Mouse (Mus musculus) limb, embryonic 10.5 days (tissue): ENCODE measurements around the gene Galk1. TPM values are rescaled to one million over a fixed set of nuclear protein-coding genes. Genes with fewer than 3 reads are reported as not detected.

Source experiments
- DNase-seq: peaks from one replicate; pipeline ENCODE4 v3.0.0-alpha.2; 2017; ENCODE audit warnings: low spot score
- H3K27ac ChIP-seq: fragments of 300-500 bp; sonication (generic); 2 replicates; pipeline ENCODE4 v1.5.1; 2016; ENCODE audit warnings: mild to moderate bottlenecking
- H3K27me3 ChIP-seq: fragments of 300-500 bp; sonication (generic); 2 replicates; pipeline ENCODE4 v1.6.1; 2016; ENCODE audit warnings: low read depth, mild to moderate bottlenecking; ENCODE audit not compliant: poor library complexity, severe bottlenecking
- H3K36me3 ChIP-seq: fragments of 300-500 bp; sonication (generic); 2 replicates; pipeline ENCODE4 v1.6.1; 2016; ENCODE audit warnings: mild to moderate bottlenecking, moderate library complexity
- H3K4me1 ChIP-seq: fragments of 300-500 bp; sonication (generic); 2 replicates; pipeline ENCODE4 v1.6.1; 2016
- H3K4me3 ChIP-seq: fragments of 300-500 bp; sonication (generic); 2 replicates; pipeline ENCODE4 v1.5.1; 2016; ENCODE audit warnings: mild to moderate bottlenecking, moderate library complexity
- H3K9me3 ChIP-seq: fragments of 300-500 bp; sonication (generic); replicated peaks from 2 replicates; pipeline ENCODE4 v1.6.1; 2016; ENCODE audit warnings: mild to moderate bottlenecking
- WGBS: fragments of 180-500 bp; shearing (Covaris S2); methylation state at CpG from one replicate; pipeline ENCODE4 v1.1.7; 2016; 5-methylcytosine and 5-hydroxymethylcytosine counted together
- polyA plus RNA-seq: library from polyadenylated mRNA; unstranded; fragments of >200 nt; fragmentation: Nextera tagmentation; extraction: Ambion mirVana; gene quantifications from 2 replicates; pipeline ENCODE4 v1.2.1, GENCODE M21; 2016

Gene Galk1
- polyA plus RNA-seq, 1 experiment from 2014 or later, result 243 TPM

DNA sequence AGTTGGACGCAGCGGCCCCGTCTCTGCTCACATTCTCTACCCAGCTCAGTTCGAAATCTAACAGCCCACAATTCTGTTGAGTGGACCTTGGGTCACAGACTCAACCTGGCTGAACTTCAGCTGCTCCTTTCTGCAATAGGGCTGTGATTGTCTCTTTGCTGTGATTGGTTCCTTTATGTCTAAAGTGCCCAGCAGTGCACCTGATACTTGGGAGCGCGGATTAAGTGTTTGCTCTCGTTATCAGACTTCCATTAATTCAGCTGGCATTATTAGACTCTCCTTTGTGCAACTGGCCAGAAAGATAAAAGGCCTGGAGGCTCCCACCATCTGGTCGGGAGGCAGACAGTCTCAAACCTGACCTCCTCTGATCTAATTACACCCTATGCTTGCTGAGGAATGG is 2.3 kb upstream of the Galk1 start:
- Histone ChIP-seq H3K27me3 (no peaks in the 10 kb centered on the region), H3K4me3 (no peak overlapping the region), H3K9me3 (no peaks in the 10 kb centered on the region), H3K36me3 (peaks cover 12% of the 10 kb centered on the region), H3K27ac (no peak overlapping the region), H3K4me1 (peaks cover 37% of the 10 kb centered on the region)
- 71% methylated on average over 8 of the region's 8 CpGs for WGBS
- DNase-seq, result no peak

DNA sequence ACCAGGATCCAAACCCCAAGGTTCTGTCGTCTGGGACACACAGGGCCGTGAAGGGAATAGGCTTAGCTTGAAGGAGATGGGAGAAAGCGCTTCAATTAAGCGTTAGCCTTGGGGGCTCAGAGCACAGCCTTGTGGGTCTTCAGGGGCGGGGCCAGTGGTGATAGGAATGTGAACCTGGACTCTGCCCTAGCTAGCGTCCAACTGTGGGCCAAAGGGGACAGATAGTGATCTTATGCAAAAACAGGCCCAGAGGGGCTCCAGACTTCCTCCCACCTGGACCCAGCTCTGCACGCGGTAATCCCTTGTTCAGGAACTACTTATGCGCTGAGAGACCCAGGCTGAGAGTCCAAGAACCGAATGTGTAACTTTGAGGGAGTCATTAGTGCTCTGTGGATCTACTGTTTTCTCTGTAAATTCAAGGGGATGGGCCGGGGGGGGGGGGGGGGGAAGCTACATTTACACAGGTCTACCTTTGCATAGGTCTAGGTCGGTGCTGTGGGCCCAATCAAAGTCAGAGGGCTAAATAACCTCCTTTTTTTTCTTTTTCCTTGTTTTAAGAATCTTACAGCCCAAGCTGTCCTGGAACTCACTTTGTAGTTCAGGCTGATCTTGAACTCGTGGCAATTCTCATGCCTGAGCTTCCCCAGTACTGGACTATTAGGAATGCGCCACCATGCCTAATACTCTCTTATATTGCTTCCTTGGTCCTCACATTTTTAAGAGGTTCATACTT is 824 bp downstream of the Galk1 start:
- DNase-seq, result no peak
- peak overlapping the region; percentile 94 for H3K27ac ChIP-seq
- peaks cover 49% of the 10 kb centered on the region for H3K4me1 ChIP-seq
- no peaks in the 10 kb centered on the region for H3K27me3 ChIP-seq
- no peaks in the 10 kb centered on the region for H3K9me3 ChIP-seq
- peaks cover 42% of the 10 kb centered on the region for H3K36me3 ChIP-seq
- WGBS, result 23% methylated on average over 14 of the region's 14 CpGs
- H3K4me3 ChIP-seq, result peak overlapping the region; percentile 73

DNA sequence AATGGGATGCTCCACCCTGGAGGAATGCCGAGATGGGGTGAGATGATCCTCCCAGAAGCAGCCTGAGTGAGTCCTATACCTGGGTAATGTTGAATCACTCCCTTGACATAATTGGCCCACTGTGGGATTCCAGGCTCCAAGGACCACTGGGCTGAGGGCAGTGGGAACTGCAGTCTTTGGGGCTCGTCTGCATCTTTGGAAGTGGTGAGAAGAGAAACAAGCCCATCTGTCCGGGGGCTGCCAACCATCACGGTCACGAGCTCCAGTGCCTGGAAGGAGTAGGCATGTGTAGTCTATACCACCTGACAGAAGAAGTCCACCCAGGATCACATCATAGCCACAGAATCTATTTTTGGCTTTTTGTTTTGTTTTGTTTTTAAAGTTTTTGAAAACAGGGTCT is 1.6 kb downstream of the Galk1 start:
- Histone ChIP-seq H3K4me1 (peaks cover 52% of the 10 kb centered on the region), H3K9me3 (no peaks in the 10 kb centered on the region), H3K36me3 (peaks cover 45% of the 10 kb centered on the region), H3K27me3 (no peaks in the 10 kb centered on the region), H3K4me3 (0 out of 2 replicates have a peak overlapping the region, but pooled peaks have one; percentile 73), H3K27ac (no peak overlapping the region)
- no peak for DNase-seq
- 88% methylated on average over 5 of the region's 5 CpGs for WGBS

DNA sequence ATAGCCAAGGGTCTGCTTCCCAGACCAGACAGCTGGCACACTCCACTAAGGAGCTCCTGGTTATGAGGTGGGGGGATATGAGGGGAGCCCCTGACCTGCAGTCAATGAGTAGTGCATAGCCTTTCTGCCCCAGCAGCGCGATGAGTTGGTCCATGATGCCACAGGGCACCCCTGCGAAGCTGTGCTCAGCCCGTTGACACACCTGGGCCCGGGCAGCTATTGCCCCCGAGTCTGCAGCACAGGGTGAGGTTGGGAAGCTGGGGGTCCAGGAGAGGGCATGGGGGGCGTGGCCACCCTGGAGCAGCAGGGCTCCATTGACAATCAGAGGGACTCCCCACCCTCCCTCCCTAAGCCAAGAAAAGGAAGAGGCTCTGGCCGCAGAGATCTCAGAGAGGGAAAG is 2.4 kb downstream of the Galk1 start:
- Histone ChIP-seq H3K36me3 (peaks cover 45% of the 10 kb centered on the region), H3K9me3 (no peaks in the 10 kb centered on the region), H3K4me1 (peaks cover 60% of the 10 kb centered on the region), H3K27ac (no peak overlapping the region), H3K27me3 (no peaks in the 10 kb centered on the region), H3K4me3 (no peak overlapping the region)
- WGBS, result 94% methylated on average over 8 of the region's 8 CpGs
- no peak for DNase-seq

DNA sequence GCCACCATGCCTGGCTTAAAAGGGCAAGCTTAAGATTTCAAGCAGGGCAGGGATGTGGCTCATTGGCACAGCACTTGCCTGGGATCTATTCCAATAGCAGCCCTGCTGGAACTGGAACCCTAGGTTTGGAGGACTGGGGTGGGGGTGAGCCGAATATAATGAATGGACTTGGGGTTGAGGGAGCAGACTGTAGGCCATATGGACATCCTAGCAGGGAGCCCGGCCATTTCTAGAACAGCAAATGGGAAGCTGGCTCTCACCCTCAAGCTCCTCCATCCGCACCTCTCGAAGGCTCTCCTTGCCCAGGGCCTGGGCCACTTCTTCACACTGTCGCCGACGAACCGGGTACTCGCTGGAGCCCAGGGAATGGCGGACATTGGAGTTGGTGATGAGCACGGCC is 2.9 kb downstream of the Galk1 start:
- 92% methylated on average over 11 of the region's 11 CpGs for WGBS
- Histone ChIP-seq H3K4me1 (peaks cover 62% of the 10 kb centered on the region), H3K27me3 (no peaks in the 10 kb centered on the region), H3K36me3 (peaks cover 45% of the 10 kb centered on the region), H3K27ac (0 out of 2 replicates have a peak overlapping the region, but pooled peaks have one; percentile 27), H3K4me3 (no peak overlapping the region), H3K9me3 (no peaks in the 10 kb centered on the region)
- no peak for DNase-seq

DNA sequence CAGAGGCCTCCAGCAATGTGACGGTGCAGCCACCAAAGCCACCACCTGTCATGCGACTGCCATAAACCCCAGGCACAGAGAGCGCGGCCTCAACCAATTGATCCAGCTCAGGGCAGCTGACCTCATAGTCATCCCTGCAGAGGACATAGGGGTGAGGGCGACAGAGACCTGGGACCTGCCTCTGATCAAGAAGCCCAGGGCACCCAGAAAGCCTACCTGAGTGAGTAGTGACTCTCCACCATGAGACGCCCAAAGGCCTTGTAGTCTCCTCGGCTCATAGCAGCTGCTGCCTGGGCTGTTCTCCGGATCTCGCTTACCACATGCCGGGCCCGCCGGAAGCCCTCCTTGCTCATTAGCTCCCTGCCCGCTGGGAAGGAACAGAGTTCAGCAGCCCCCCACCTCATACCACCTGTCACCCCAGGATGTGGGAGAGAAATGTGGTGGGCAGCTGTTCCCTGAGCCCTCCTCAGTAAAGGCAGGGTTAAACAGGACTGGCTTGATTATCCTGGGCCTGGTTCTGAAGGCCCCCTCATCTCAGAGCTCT is 3.6 kb downstream of the Galk1 start:
- H3K27me3 ChIP-seq, result no peaks in the 10 kb centered on the region
- H3K9me3 ChIP-seq, result no peaks in the 10 kb centered on the region
- 87% methylated on average over 13 of the region's 13 CpGs for WGBS
- peaks cover 45% of the 10 kb centered on the region for H3K36me3 ChIP-seq
- peak overlapping the region; percentile 27; the same call in 1 of the 2 replicates for H3K27ac ChIP-seq
- DNase-seq, result no peak
- H3K4me3 ChIP-seq, result no peak overlapping the region
- peaks cover 66% of the 10 kb centered on the region for H3K4me1 ChIP-seq

DNA sequence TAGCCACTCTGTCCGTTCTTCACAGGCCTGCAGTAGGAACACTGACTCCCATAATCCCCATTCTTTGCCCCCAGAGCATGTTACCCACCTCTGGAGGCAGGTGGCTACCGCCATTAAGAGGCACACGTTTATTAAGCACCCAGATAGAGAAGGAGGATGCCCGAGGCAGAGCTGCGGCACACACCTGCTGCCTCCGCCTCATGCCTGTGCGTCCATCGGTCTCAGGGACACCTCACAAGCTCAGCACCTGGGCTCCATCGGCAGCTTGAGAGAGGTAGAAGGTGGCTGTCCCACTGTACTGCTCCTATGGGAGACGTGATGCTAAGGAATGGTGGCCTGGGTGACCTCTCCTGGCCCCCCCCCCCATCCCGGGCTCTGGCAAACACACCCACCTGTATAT is 4.1 kb downstream of the Galk1 start:
- H3K4me1 ChIP-seq, result peaks cover 66% of the 10 kb centered on the region
- no peaks in the 10 kb centered on the region for H3K9me3 ChIP-seq
- 93% methylated on average over 11 of the region's 11 CpGs for WGBS
- no peak overlapping the region for H3K27ac ChIP-seq
- peaks cover 45% of the 10 kb centered on the region for H3K36me3 ChIP-seq
- DNase-seq, result no peak
- no peaks in the 10 kb centered on the region for H3K27me3 ChIP-seq
- H3K4me3 ChIP-seq, result no peak overlapping the region

DNA sequence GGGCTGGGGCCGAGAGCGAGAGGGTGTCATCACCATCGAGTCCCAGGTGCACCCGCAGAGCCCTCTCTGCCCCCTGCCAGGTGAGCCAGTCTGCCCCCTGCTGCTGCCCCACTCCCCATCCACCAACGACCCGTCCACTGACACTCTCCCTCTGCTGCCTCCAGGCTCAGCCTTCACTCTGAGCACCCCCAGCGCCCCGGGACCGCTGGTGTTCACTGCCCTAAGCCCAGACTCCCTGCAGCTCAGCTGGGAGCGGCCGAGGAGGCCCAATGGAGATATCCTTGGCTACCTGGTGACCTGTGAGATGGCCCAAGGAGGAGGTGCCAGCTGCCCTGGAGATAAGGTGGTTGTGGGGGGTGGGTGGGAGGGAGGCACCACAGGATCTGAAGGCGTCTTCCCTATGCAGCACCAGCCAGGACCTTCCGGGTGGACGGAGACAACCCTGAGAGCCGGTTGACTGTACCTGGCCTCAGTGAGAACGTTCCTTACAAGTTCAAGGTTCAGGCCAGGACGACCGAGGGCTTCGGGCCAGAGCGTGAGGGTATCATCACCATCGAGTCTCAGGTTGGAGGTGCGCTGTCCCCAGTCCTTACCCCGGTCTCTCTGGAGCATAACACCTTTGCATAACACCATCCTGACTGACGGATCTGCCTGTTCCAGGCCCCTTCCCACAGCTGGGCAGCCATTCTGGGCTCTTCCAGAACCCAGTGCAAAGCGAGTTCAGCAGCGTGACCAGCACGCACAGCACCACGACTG is 5.2 kb downstream of the Galk1 start:
- H3K4me1 ChIP-seq, result peaks cover 55% of the 10 kb centered on the region
- WGBS, result 88% methylated on average over 28 of the region's 28 CpGs
- H3K36me3 ChIP-seq, result peaks cover 45% of the 10 kb centered on the region
- H3K4me3 ChIP-seq, result 0 out of 2 replicates have a peak overlapping the region, but pooled peaks have one; percentile 9
- no peak for DNase-seq
- no peak overlapping the region for H3K27ac ChIP-seq
- no peaks in the 10 kb centered on the region for H3K9me3 ChIP-seq
- no peaks in the 10 kb centered on the region for H3K27me3 ChIP-seq

DNA sequence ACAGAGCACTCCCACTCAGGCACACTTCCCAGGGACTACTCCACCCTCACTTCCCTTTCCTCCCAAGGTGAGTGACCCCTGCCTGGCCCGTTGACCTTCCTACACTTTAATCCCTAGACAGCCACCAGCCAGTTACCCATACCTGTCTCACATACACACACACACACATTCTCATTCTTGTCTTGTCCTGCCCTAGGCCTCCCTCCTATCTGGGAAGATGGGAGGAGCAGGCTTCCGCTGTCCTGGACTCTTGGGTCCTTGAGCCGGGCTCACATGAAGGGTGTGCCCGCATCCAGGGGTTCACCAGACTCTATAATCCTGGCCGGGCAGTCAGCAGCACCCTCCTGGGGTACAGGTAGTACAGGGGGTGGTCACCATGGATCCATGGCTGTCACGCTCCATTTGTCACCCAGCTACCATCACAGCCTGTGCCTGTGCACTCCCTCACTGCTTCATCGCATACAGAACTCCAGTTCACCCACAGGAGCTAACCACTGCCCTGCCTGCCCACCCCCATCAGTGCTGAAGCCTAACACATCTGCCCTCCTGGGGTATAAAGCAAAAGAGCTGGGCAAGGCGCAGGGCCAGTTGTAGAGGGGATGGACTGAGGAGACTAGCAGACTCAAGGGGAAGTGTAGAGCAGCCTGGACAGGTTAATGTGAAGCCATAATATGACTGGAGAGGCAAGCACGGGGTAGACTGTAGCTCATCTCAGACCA is 6.7 kb downstream of the Galk1 start:
- 0 out of 2 replicates have a peak, but pooled peaks cover 2% of the 10 kb centered on the region for H3K27me3 ChIP-seq
- H3K9me3 ChIP-seq, result no peaks in the 10 kb centered on the region
- H3K4me3 ChIP-seq, result peak overlapping the region; percentile 50
- WGBS, result 68% methylated on average over 9 of the region's 9 CpGs
- DNase-seq, result no peak
- H3K36me3 ChIP-seq, result peaks cover 43% of the 10 kb centered on the region
- peak overlapping the region; percentile 78 for H3K27ac ChIP-seq
- H3K4me1 ChIP-seq, result peaks cover 41% of the 10 kb centered on the region

DNA sequence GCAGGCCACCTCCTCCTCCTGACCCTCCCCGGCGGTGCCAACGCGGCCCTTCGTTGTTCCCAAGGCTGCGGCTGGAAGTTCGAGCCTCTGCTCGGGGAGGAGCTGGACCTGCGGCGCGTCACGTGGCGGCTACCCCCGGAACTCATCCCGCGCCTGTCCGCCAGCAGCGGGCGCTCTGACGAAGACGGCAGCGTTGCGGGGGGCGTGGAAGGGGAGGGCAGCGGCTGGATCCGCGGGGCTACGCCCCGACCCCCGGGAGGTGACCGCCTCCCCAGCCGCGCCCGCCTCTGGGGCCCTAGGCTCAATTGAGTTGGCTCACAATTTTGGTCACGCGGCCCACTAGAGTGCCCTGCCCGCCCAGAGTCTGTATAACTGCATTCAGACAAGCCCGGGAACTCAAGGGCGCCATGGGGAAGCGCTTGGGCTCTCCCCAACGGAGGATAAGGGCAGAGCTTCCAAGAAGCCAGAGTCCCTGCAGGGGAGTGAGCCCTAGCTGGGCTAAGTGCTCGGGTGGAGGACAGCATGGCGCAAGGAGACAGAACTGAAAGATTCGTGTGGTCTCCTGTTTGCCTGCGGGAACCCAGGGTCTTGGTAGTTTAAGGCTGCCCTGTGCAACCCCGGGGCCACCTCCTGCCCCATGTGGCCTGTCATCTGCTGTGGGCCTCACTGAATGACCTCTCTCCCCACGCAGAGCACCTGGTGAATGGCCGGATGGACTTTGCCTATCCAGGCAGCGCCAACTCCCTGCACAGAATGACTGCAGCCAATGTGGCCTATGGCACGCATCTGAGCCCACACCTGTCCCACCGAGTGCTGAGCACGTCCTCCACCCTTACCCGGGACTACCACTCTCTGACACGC is 7.4 kb downstream of the Galk1 start:
- peak overlapping the region; percentile 78 for H3K27ac ChIP-seq
- WGBS, result 6% methylated on average over 54 of the region's 54 CpGs

DNA sequence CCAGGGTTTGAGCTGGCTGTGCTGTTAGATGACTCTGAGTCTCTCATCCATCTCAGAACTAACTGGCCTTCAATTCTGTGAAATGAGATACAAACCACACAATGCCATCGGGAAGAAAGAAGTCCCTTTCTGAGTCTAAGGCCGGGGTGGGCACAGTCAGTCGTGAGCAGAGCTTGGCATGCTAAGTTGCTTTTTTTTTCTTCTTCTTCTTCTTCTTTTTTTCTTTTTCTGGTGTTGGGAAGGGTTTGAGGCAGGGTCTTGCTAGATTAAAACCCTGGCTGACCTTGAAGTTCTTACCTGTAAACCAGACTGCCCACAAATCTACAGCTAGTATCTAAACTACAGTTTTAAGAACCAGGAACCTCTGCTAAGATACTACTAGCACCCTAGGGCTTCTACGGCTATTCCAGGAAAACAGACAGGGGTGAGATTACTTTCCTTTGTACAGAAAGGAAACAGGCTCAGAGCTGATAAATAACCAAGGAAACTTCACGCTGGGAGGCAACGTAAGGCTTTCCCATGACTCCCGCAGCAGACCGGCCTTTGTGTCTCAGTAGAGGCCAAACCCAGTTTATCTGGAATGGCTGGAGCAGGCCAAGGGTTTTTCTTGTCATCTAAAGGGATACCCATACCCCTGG is 8.2 kb downstream of the Galk1 start:
- peaks cover 41% of the 10 kb centered on the region for H3K4me1 ChIP-seq
- 51% methylated on average over 8 of the region's 8 CpGs for WGBS
- H3K27ac ChIP-seq, result peak overlapping the region; percentile 78
- peak overlapping the region; percentile 50 for H3K4me3 ChIP-seq
- no peaks in the 10 kb centered on the region for H3K9me3 ChIP-seq
- peaks cover 14% of the 10 kb centered on the region; the same call in 1 of the 2 replicates for H3K27me3 ChIP-seq
- DNase-seq, result no peak
- H3K36me3 ChIP-seq, result peaks cover 28% of the 10 kb centered on the region

More for the DNA sequence above, 7.4 kb downstream of the Galk1 start:
- no peaks in the 10 kb centered on the region for H3K9me3 ChIP-seq
- H3K36me3 ChIP-seq, result peaks cover 36% of the 10 kb centered on the region
- peaks cover 42% of the 10 kb centered on the region for H3K4me1 ChIP-seq
- H3K27me3 ChIP-seq, result peaks cover 10% of the 10 kb centered on the region; the same call in 1 of the 2 replicates
- peak; percentile 89 for DNase-seq
- peak overlapping the region; percentile 50 for H3K4me3 ChIP-seq
